Mouse (Mus musculus) ES-E14 (cell line): ENCODE measurements around the gene C1ql1. TPM values are rescaled to one million over a fixed set of nuclear protein-coding genes. Genes with fewer than 3 reads are reported as not detected.

ENCODE experiments used
- DNase-seq: peaks from one replicate; pipeline ENCODE4 v3.0.0-alpha.2; 2013; ENCODE audit warnings: low read depth, low spot score
- H3K27ac ChIP-seq: 2 replicates; pipeline ENCODE4 v1.5.1; 2012; ENCODE audit warnings: low read depth, mild to moderate bottlenecking, low read length, moderate library complexity, mixed read lengths; ENCODE audit not compliant: poor library complexity, insufficient read depth, severe bottlenecking
- H3K36me3 ChIP-seq: 2 replicates; pipeline ENCODE4 v1.6.1; 2012; ENCODE audit warnings: mild to moderate bottlenecking, low read length, moderate library complexity, mixed read lengths; ENCODE audit not compliant: control insufficient read depth, poor library complexity, insufficient read depth, severe bottlenecking
- H3K4me1 ChIP-seq, 2 experiments: fragments of 150-350 bp in 1 of 2; sonication (generic) in 1 of 2; 2 replicates each; pipeline ENCODE4 v1.6.1; 2012; ENCODE audit warnings: low read length in 2 of 2, mild to moderate bottlenecking in 1 of 2, mixed read lengths in 1 of 2; ENCODE audit not compliant: control insufficient read depth in 2 of 2, insufficient read depth in 2 of 2, poor library complexity in 1 of 2
- H3K4me3 ChIP-seq, 2 experiments: fragments of 150-350 bp in 1 of 2; sonication (generic) in 1 of 2; 2 replicates each; pipeline ENCODE4 v1.5.1; 2012; ENCODE audit warnings: low read length in 2 of 2, low read depth in 1 of 2, mild to moderate bottlenecking in 1 of 2, mixed read lengths in 1 of 2; ENCODE audit not compliant: insufficient read depth in 1 of 2, poor library complexity in 1 of 2, severe bottlenecking in 1 of 2
- H3K9ac ChIP-seq: 2 replicates; pipeline ENCODE4 v1.6.1; 2012; ENCODE audit warnings: low read depth, mild to moderate bottlenecking, low read length, mixed read lengths; ENCODE audit not compliant: poor library complexity, insufficient read depth, severe bottlenecking
- H3K9me3 ChIP-seq: fragments of 150-350 bp; sonication (generic); 2 replicates; pipeline ENCODE4 v1.6.1; 2012; ENCODE audit warnings: low read depth, mild to moderate bottlenecking, low read length; ENCODE audit not compliant: control insufficient read depth, insufficient read depth
- CHD2 ChIP-seq: IDR thresholded peaks from 2 replicates; pipeline ENCODE4 v1.6.1; 2014; ENCODE audit warnings: mild to moderate bottlenecking, low read depth, low read length, inconsistent platforms
- HCFC1 ChIP-seq: IDR thresholded peaks from 2 replicates; pipeline ENCODE4 v1.6.1; 2012; ENCODE audit warnings: low read length, inconsistent platforms, borderline replicate concordance; ENCODE audit not compliant: insufficient read depth
- MAFK ChIP-seq: IDR thresholded peaks from 2 replicates; pipeline ENCODE4 v1.6.1; 2014; ENCODE audit warnings: mild to moderate bottlenecking, low read depth, low read length, inconsistent platforms; ENCODE audit not compliant: insufficient read depth
- ZC3H11A ChIP-seq: IDR thresholded peaks from 2 replicates; pipeline ENCODE4 v1.6.1; 2012; ENCODE audit warnings: low read depth, mild to moderate bottlenecking, inconsistent platforms, low read length, borderline replicate concordance
- ZNF384 ChIP-seq: IDR thresholded peaks from 2 replicates; pipeline ENCODE4 v1.6.1; 2012; ENCODE audit warnings: low read depth, low read length, inconsistent platforms
- in situ Hi-C, 2 experiments: fragments of 600-800 bp; cut with MboI; formaldehyde crosslinking; loops; one replicate each; pipeline ENCODE4 v1.15.1; 2025; ENCODE audit warnings: low sequenced_read_pairs in 2 of 2, inconsistent platforms in 1 of 2; ENCODE audit not compliant: unreplicated experiment in 2 of 2
- total RNA-seq: library from RNA; depleted of rRNA; stranded (reverse); fragments of 300-350 nt; gene quantifications from 2 replicates; pipeline ENCODE4 v1.2.3, GENCODE M21; 2012

C1ql1 gene
- total RNA-seq, 1 experiment, result 3.3 TPM

DNA sequence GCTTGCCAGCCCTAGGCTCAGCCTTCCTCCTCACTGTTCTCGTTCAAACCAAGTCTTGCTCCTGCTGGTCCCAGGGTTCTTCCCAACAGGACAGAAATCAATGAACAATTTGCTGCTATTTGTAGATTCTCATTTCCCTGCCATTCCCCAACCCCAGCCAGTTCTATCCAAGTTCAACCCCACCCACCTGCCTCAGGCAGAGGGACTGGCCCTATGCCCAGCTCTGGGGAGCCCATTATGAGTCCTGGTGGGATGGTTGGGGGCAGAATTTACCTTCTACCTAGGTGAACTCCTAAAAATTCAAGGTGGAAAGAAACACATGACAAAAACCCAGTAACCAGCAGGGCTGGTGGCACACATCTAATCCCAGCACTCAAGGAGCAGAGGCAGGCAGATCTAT, 25.8 kb upstream of the C1ql1 start:
- no peak overlapping the region for H3K4me3 ChIP-seq
- H3K27ac ChIP-seq, result no peak overlapping the region
- DNase-seq, result no peak
- H3K9me3 ChIP-seq, result no peaks in the 10 kb centered on the region
- no peaks in the 10 kb centered on the region for H3K4me1 ChIP-seq
- in situ Hi-C loops, result no loop called here
- no peaks in the 10 kb centered on the region for H3K36me3 ChIP-seq
- no peak overlapping the region for H3K9ac ChIP-seq
- TF ChIP-seq HCFC1 (no peak), MAFK (no peak), CHD2 (no peak), ZC3H11A (no peak), ZNF384 (no peak)

DNA sequence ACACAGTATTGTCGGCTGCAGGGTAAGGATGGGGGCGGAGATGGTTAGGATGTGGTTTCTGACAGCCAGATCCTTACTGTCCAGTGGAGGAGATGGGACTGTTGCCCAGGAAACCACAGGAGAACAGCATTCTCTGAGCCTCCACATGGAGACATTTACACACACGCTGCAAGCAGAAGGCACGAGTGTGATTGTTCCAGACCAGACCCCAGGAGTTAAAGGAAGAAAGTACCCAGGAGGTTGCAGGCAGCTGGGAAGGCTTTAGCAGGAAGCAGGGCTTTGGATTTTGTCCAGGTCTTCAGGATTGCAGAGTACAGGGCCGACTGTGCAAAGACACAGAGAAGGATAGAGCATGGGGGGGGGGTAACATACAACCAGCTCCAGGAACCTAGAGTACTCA, 25.1 kb upstream of the C1ql1 start:
- Histone ChIP-seq H3K4me3 (no peak overlapping the region), H3K27ac (no peak overlapping the region), H3K9ac (no peak overlapping the region), H3K36me3 (no peaks in the 10 kb centered on the region), H3K9me3 (no peaks in the 10 kb centered on the region), H3K4me1 (no peaks in the 10 kb centered on the region)
- in situ Hi-C loops, result no loop called here
- TF ChIP-seq ZNF384 (no peak), ZC3H11A (no peak), MAFK (no peak), CHD2 (no peak), HCFC1 (no peak)
- DNase-seq, result no peak

DNA sequence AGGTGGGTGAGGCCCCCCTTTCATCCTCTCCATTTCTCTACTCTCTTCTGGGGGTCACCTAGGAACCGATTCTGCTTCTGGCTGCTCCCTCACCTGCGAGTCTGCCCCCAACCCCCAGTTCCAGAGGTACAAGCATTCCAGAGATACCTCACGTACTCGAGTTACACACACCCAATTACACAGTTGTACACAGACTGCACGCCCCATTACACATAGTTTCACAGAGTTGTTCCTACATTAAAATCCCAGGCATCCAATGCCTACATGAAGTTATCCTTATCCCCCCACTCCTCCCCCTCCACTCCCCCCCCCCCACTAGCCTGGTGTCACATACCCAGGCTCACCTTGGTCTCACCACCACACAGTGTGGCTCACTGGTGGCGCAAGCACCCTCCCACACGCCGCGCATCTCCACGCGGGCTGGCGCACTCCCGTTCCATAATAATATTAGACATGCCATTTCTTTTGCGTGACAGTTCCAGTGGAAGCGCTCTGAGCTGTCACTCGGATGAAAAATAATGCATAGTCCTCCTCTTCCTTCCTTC, 18.1 kb upstream of the C1ql1 start:
- Histone ChIP-seq H3K4me3 (no peak overlapping the region), H3K27ac (no peak overlapping the region), H3K9me3 (no peaks in the 10 kb centered on the region), H3K36me3 (no peaks in the 10 kb centered on the region), H3K9ac (no peak overlapping the region), H3K4me1 (peaks cover 3 to 20% of the 10 kb centered on the region in 2 experiments; a peak in 3 of 4 replicates)
- in situ Hi-C loops, result no loop called here
- no peak for DNase-seq
- no peak for TF ChIP-seq ZC3H11A
- TF ChIP-seq MAFK, result no peak
- no peak for TF ChIP-seq ZNF384
- TF ChIP-seq CHD2, result no peak
- TF ChIP-seq HCFC1, result no peak

DNA sequence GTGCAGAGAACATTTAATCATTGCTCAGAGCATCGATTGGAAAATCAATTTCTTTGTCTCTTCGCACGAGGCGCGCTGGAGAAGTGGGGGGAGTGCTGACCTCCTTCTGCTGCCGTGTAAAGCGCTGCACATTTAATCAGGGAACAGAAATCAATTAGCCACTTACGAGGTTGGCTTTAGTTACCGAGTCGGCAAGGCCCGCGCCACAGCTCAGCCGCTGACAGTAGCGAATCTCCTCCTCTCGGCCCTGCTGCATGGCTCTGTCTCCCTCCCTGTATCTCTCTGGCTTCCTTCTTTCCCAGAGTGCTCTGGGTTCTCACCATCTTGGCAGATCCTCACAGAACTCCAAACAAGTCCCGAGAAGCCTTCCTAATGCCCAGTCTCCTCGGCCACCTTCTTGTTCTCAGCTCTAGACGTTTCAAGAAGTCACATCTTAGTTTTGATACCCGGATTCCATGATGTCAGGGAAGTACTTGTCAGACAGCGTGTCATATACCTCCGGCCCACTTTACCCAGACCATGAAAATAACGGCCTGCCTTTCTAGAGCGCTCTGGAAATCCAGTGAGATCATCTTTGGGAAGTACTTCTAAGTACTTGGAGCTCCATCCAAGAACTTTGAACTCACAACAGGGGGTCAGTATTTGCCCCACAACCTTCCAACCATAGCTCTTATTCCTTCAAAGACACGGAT, 17.5 kb upstream of the C1ql1 start:
- no peak overlapping the region for H3K27ac ChIP-seq
- no peak overlapping the region for H3K9ac ChIP-seq
- TF ChIP-seq HCFC1 (no peak), ZNF384 (no peak), ZC3H11A (no peak), CHD2 (no peak)
- peaks cover 3 to 20% of the 10 kb centered on the region in 2 experiments; a peak in 3 of 4 replicates for H3K4me1 ChIP-seq
- no peaks in the 10 kb centered on the region for H3K36me3 ChIP-seq
- H3K4me3 ChIP-seq, result peak overlapping the region; percentile 40 to 66; a peak in 3 of 4 replicates
- no peaks in the 10 kb centered on the region for H3K9me3 ChIP-seq
- in situ Hi-C loops, result no loop called here
- DNase-seq, result no peak
